In genomic region chr16:44063025-44063894, GRCm38 (mm10) we compare ENCODE assay signal across 8 mouse cellular contexts. TPM values are rescaled to one million over a fixed set of nuclear protein-coding genes. Genes with fewer than 3 reads are reported as not detected.
DNase-seq lines count a peak whose midpoint lies in the region; ATAC-seq and TF ChIP-seq lines count a peak whose summit lies in the region.

Gene Gramd1c (minus strand): TSS chr16:44063345.

- no peak for TF ChIP-seq POLR2A in liver, adult 2 months (IDR thresholded peaks at IDR 0.05; ENCODE audit: extremely low read depth, insufficient read depth, low read length)

- WGBS in heart, embryonic 12.5 days = 7% methylated on average over 45 of the region's 45 CpGs
- 7% methylated on average over 45 of the region's 45 CpGs for WGBS in kidney, embryonic 15.5 days
- WGBS in liver, adult 2 months = 7% methylated on average over 45 of the region's 45 CpGs
- 6% methylated on average over 45 of the region's 45 CpGs for WGBS in stomach, embryonic 14.5 days

- H3K27me3 ChIP-seq in erythroblast, embryonic 14.5 days (ENCODE audit: control insufficient read depth) = 0 out of 2 replicates have a peak, but pooled peaks cover 3% of the 10 kb centered on the region
- H3K27me3 ChIP-seq in heart, embryonic 12.5 days (replicated peaks) = no peaks in the 10 kb centered on the region
- H3K27me3 ChIP-seq in kidney, embryonic 15.5 days = no peaks in the 10 kb centered on the region
- no peaks in the 10 kb centered on the region for H3K27me3 ChIP-seq in liver, adult 2 months (ENCODE audit: control insufficient read depth, insufficient read depth, low read length)
- H3K27me3 ChIP-seq in stomach, embryonic 14.5 days (ENCODE audit: control insufficient read depth, insufficient read depth, low read length) = no peaks in the 10 kb centered on the region

- no peak within 1 kb of the TSS for H3K27ac ChIP-seq in heart, embryonic 12.5 days (ENCODE audit: poor library complexity, severe bottlenecking)
- H3K27ac ChIP-seq in kidney, embryonic 15.5 days = peak within 1 kb of the TSS; percentile 79
- peak within 1 kb of the TSS; percentile 85 for H3K27ac ChIP-seq in liver, adult 2 months (replicated peaks; ENCODE audit: insufficient read depth, low read depth, low read length)
- H3K27ac ChIP-seq in stomach, embryonic 14.5 days (ENCODE audit: low read length) = no peak within 1 kb of the TSS

- peak; percentile 88 for TF ChIP-seq CTCF in liver, adult 2 months (IDR thresholded peaks at IDR 0.05; ENCODE audit: low read depth, low read length)

- H3K9me3 ChIP-seq in erythroblast, embryonic 14.5 days (ENCODE audit: control insufficient read depth, low read length) = no peaks in the 10 kb centered on the region
- no peaks in the 10 kb centered on the region for H3K9me3 ChIP-seq in heart, embryonic 12.5 days (replicated peaks)
- H3K9me3 ChIP-seq in kidney, embryonic 15.5 days (replicated peaks) = no peaks in the 10 kb centered on the region
- no peaks in the 10 kb centered on the region for H3K9me3 ChIP-seq in stomach, embryonic 14.5 days (ENCODE audit: control insufficient read depth, low read depth, low read length)

- no peaks in the 10 kb centered on the region for H3K36me3 ChIP-seq in erythroblast, embryonic 14.5 days (ENCODE audit: control insufficient read depth)
- no peaks in the 10 kb centered on the region for H3K36me3 ChIP-seq in heart, embryonic 12.5 days
- no peaks in the 10 kb centered on the region for H3K36me3 ChIP-seq in kidney, embryonic 15.5 days
- peaks cover 3% of the 10 kb centered on the region for H3K36me3 ChIP-seq in liver, adult 2 months (ENCODE audit: control insufficient read depth, insufficient read depth, low read length)
- no peaks in the 10 kb centered on the region for H3K36me3 ChIP-seq in stomach, embryonic 14.5 days (ENCODE audit: control insufficient read depth, insufficient read depth, low read length)

- peak; percentile 64 for DNase-seq in brain, embryonic 18.5 days (ENCODE audit: low read depth, low spot score)
- DNase-seq in liver, adult 2 months (ENCODE audit: extremely low read depth, low read depth, low spot score) = peak; percentile 74

- H3K4me1 ChIP-seq in erythroblast, embryonic 14.5 days (ENCODE audit: control insufficient read depth) = peaks cover 5% of the 10 kb centered on the region
- no peaks in the 10 kb centered on the region for H3K4me1 ChIP-seq in heart, embryonic 12.5 days (replicated peaks)
- no peaks in the 10 kb centered on the region for H3K4me1 ChIP-seq in kidney, embryonic 15.5 days
- peaks cover 9% of the 10 kb centered on the region for H3K4me1 ChIP-seq in liver, adult 2 months (ENCODE audit: control insufficient read depth, insufficient read depth, low read length)
- no peaks in the 10 kb centered on the region for H3K4me1 ChIP-seq in stomach, embryonic 14.5 days (ENCODE audit: control insufficient read depth, insufficient read depth, low read length)

- ATAC-seq in CD4-positive, CD25-positive, alpha-beta regulatory T cell, adult 4 months = peak; percentile 78
- peak; percentile 86 for ATAC-seq in heart, embryonic 12.5 days (ENCODE audit: insufficient number of reproducible peaks, low FRiP score)
- ATAC-seq in kidney, embryonic 15.5 days (replicated peaks; ENCODE audit: low FRiP score) = peak; percentile 94
- ATAC-seq in monocyte, adult 5-6 weeks (replicated peaks; ENCODE audit: insufficient number of reproducible peaks, low FRiP score, low TSS enrichment, poor library complexity, severe bottlenecking) = 0 out of 2 replicates have a peak, but pooled peaks have one; percentile 32
- peak; percentile 88 for ATAC-seq in stomach, embryonic 14.5 days (ENCODE audit: insufficient number of reproducible peaks, insufficient read depth, low FRiP score, low read depth)

- H3K4me3 ChIP-seq in erythroblast, embryonic 14.5 days (replicated peaks) = peak within 1 kb of the TSS; percentile 59
- H3K4me3 ChIP-seq in heart, embryonic 12.5 days = peak within 1 kb of the TSS; percentile 68
- H3K4me3 ChIP-seq in kidney, embryonic 15.5 days (replicated peaks) = peak within 1 kb of the TSS; percentile 70
- H3K4me3 ChIP-seq in liver, adult 2 months (ENCODE audit: insufficient read depth, low read depth, low read length) = peak within 1 kb of the TSS; percentile 78
- H3K4me3 ChIP-seq in stomach, embryonic 14.5 days (ENCODE audit: low read depth, low read length) = peak within 1 kb of the TSS; percentile 63

- no peaks in the 10 kb centered on the region; the same call in 1 of the 2 replicates for H3K79me2 ChIP-seq in liver, adult 2 months (ENCODE audit: control insufficient read depth, insufficient read depth, low read length)

- H3K9ac ChIP-seq in heart, embryonic 12.5 days = peak within 1 kb of the TSS; percentile 76
- peak within 1 kb of the TSS; percentile 67 for H3K9ac ChIP-seq in kidney, embryonic 15.5 days
- H3K9ac ChIP-seq in liver, adult 2 months (ENCODE audit: low read depth, low read length) = peak within 1 kb of the TSS; percentile 83
- peak within 1 kb of the TSS; percentile 60 for H3K9ac ChIP-seq in stomach, embryonic 14.5 days (replicated peaks; ENCODE audit: low read depth, low read length)

- peak within 1 kb of the TSS; percentile 74 for H3K4me2 ChIP-seq in heart, embryonic 12.5 days
- peak within 1 kb of the TSS; percentile 72 for H3K4me2 ChIP-seq in kidney, embryonic 15.5 days
- H3K4me2 ChIP-seq in stomach, embryonic 14.5 days (replicated peaks; ENCODE audit: low read depth, low read length) = peak within 1 kb of the TSS; percentile 36

RNA-seq across cellular contexts. Expression of gene Gramd1c, which starts in this region (rescaled TPM):
- polyA plus RNA-seq in CD4-positive, CD25-positive, alpha-beta regulatory T cell, adult 4 months (2017; shearing (Covaris generic)) = 1 to 10 TPM; 4.7 to 6.0 TPM
- not detected in 2 replicates for polyA plus RNA-seq in erythroblast, embryonic 14.5 days (2012)
- polyA plus RNA-seq in heart, embryonic 12.5 days (2016; fragmentation: Nextera tagmentation; extraction: Ambion mirVana) = 7.6 and 9.3 TPM in 2 replicates
- polyA plus RNA-seq in kidney, embryonic 15.5 days (2015; fragmentation: Nextera tagmentation; extraction: Ambion mirVana) = 6.6 and 7.9 TPM in 2 replicates
- total RNA-seq in liver, adult 2 months (2014; rRNA removed) = 29.9 and 48.5 TPM in 2 replicates
- polyA plus RNA-seq in liver, adult 2 months (2012; rRNA removed) = 6.1 and 6.6 TPM in 2 replicates
- total RNA-seq in monocyte, adult 5-6 weeks (2017) = 2.9 to 9.1 TPM (median 7.0 TPM) in 3 replicates
- 7.5 and 8.5 TPM in 2 replicates for polyA plus RNA-seq in stomach, embryonic 14.5 days (2014; fragmentation: Nextera tagmentation; extraction: Ambion mirVana)

Comparison
In these comparisons a context has a peak if more than half of its experiments do, and no peak if none do; other contexts are left out.
1. ATAC-seq: peak in every context shown above with its lines; median percentile 94 in kidney, embryonic 15.5 days; 88 in stomach, embryonic 14.5 days; 86 in heart, embryonic 12.5 days; 78 in CD4-positive, CD25-positive, alpha-beta regulatory T cell, adult 4 months; 32 in monocyte, adult 5-6 weeks.
2. H3K27ac ChIP-seq: peak in kidney, embryonic 15.5 days (single experiment) and liver, adult 2 months (single experiment); none in heart, embryonic 12.5 days (single experiment) and stomach, embryonic 14.5 days (single experiment).
3. Peak in every context shown above with its lines, with median percentiles within 50 percentile points of each other: H3K4me3 ChIP-seq, H3K4me2 ChIP-seq and H3K9ac ChIP-seq.